Mouse (Mus musculus): ENCODE measurements around the gene Txnrd3.

The Txnrd3 gene

DNA sequence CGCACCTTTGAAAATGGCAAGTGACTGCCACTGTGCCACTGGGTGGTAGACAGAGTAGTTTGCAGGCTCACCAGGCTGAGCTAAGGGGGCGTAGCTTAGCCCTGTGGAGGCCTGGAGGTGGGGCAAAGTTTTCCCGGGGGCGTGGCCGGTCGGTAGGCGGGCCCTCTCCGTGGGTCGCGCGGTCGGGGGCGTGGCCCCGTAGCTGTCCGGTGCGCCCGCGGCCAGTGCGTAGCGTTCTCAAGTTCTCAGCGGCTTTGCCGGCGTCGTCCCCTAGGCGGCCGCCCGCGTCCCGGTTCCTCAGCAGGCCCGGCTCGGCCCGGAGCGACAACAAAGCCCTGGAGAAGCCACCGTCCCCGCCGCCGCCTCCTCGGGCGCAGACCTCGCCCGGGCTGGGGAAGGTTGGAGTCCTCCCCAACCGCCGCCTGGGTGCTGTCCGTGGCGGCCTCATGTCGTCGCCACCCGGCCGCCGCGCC lies at the start of gene Txnrd3:
Gene Txnrd3, plus strand, starts transcription at position 191 of the 473 bp plus-strand sequence.
- DNase-seq, result peak; percentile 94

GRCm38 (mm10) chr6:89595018-89595776 lies 48.6 kb upstream of the Txnrd3 start, which contains the start of gene Chchd6:
Gene Chchd6 (minus strand): TSS chr6:89595652.
- peak; percentile 92 for DNase-seq

GRCm38 (mm10) chr6:89595777-89596146 lies 48.0 kb upstream of the Txnrd3 start:
- no peak for DNase-seq

- DNase-seq, result no peak
Observed at GRCm38 (mm10) chr6:89596510-89596909, 47.3 kb upstream of the Txnrd3 start.

GRCm38 (mm10) chr6:89606096-89606495 lies 37.7 kb upstream of the Txnrd3 start:
- DNase-seq, result no peak

DNA sequence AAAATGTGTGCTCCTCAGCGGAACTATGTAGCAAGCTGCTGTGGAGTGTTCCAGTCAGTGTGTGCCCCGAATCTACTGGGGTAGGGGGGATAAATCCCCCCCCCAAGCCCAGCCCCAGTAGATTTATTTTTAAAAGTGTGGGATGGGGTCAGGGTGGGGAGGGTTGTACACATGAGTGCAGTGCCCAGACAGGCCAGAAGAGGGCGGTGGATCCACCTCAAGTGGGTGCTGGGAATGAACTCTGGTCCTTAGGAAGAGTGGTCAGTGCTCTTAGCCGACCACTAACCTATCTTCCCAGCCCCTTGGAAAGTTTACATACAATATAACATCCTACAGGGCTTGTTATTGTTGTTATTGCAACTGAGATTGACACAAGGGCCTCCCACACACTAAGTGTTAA lies 35.8 kb upstream of the Txnrd3 start:
- DNase-seq, result peak; percentile 29

DNA sequence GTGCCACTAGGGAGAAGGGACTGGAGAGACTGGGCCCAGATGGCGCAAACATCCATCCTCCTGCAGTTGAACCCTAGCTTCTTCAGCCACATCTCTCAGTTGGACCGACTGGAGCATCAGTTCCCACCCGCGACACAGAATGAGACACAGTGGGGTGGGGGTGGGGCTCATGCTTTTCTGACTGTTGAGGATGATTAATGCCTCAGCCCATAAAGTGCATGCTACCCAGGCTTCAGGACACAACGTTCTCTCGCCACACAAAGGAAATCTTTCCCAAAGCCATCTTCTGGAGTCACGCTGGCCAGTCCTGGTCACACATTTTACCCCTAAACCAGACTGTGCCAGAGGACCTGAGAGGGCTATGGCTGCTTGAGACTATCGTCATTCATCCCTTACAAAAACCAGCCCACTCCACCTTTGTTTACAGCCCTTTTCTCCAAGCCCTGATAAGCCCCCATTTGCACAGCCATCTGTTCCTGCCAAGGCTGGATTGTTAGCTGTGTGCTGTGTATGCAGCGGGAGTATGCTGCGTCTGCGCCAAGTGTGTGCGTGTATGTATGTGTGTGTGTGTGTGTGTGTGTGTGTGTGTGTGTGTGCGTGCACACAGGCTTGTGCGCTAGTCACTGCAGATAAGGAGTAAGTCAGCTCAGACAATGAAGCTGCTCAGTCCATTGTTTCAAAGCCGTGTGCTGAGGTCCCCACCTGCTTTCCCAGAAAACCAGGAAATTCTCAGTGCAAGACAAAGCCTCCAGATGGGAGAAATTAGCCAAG lies 30.3 kb upstream of the Txnrd3 start:
- DNase-seq, result no peak

DNA sequence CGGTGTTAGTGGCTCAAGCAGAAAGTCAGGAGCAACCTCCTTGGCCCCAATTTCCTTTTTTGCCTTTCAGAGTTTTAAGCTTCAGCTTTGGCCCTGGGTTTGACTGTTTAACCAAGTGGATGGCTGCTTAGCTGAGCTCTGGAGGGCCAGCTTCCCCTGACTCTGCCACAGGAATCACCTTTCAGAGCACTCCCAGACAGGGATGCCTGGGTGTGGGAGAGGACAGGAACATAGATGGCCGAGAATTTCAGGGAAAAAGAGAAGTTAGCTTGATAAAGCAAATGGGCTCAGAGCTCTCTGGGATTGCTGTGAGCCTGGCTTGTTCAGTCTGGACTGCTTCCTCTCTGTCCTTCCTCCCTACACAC lies 29.7 kb upstream of the Txnrd3 start:
- no peak for DNase-seq

DNA sequence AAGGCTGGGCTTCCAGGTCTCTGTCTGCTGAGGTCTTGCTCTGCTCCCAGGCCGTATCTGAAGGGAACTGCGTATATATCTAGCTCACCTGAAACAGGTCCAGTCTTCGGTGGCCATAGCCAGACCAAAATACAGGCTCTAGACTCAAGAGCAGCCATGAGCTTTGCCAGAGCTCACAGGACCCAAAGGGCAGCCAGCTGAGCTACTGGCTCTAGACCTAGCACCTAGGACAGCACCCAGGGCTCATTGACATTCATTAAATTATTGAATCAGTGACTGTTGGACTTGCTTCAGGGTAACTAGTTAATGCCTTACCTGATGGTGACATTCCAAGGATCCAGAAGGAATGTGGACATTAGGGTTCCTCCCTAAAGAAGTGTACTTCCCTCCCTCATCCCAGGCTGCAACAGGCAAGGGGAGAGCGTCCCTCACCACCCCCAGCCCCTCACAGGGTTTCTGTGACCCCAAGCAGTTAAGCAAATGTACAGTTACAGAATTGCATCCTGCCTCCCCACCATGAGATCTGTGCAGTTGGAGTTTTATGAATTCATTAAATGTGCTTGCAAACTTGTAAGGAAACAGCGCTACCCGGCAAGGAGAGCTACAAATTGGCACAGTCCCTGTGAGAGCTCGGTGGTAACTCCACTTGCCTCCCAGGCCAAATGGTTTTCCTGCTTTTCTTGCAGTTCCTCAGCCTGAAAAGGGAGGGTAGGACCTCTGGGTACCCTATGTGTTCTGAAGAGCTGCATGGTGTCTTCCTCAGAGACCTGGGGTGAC lies 29.0 kb upstream of the Txnrd3 start:
- no peak for DNase-seq

DNA sequence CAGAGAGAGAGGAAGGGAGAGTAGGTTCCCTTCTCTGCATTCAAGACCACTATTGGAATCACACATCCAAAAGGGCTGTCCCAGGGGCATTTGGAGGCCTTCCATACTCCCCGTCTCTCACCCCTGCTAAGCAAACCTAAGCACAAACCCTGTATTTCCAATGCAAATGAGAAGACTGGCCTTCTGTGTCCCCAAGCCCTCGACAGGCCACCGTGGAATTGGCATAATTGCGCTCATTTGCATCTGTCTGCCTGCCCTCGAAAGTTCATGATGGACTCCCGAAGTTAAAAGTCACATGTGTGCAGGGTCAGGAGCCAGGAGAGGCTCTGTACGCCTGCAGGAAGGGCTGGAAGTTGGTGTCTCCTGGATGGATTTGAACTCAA lies 28.4 kb upstream of the Txnrd3 start:
- DNase-seq, result no peak

DNA sequence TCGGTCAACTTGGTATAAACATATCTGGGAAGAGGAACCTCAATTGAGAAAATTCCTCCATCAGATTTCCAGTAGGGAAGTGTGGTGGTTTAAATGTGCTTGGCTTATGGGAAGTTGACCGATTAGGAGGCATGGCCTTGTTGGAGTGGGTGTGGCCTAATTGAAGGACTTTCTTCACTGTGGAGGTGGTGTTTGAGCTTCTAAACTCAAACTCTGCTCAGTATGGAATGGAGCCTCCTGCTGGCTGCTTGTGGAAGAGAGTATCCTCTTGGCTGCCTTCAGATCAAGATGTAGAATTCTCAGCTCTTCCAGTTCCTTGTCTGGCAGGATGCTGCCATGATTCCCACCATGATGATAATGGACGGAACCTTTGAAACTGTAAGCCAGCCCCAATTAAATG lies 21.1 kb upstream of the Txnrd3 start:
- DNase-seq, result no peak

GRCm38 (mm10) chr6:89628045-89628785 lies 15.6 kb upstream of the Txnrd3 start:
- no peak for DNase-seq

DNA sequence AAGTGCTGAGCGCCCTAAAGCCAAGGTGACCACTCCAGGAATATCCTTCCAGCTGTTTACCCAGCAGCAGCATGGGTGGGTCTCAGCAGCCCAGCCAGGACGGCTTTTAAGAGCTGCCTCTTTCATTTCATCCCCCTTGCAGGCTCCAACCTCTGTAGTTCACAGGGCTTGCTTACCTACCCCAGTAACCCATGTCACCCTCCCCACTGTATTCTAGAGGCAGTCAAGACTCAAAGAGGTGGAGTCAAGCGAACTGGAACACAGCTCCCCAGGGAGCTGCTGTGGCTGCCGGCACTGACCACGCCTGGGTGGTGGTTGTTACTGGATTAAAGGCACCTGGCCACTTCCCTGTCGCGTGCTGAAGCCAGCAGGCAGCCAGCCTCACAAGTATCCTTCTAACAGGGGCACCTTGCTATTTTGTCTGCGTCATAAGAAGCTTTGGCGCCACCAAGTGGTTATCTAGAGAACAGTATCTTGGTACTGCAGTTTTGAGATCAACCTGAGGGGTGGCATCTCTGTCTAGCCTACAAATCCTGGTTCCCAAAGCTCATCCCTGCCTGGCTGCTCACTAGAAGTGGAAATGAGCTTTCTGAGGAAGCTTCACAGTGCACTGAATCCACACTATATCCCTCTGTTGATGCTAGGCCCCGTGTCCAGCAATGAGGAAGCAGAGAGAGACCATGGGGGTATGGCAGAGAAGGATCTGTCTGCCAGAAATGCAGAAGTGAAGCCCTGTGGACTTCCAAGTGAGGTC lies 11.8 kb upstream of the Txnrd3 start:
- DNase-seq, result peak; percentile 72

DNA sequence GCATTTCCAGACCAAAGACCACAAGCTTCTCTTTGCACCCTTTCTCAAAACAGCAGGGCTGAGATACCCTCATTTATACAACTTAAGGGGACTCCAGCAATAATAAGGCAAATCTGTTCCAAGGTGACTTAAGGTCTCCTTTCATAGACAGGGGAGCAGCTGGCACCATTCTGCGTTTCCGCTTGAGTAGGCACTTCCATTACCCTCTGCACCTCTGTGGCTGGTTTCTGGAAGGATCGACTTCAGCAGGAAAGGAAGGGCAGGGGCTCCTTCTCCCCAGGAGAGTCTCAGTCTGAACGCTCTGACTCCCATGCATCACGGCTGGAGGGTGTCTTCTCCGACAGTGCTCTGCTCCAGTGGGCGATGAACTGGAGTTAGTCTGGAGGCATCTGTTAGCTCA lies 10.7 kb upstream of the Txnrd3 start:
- DNase-seq, result no peak

DNA sequence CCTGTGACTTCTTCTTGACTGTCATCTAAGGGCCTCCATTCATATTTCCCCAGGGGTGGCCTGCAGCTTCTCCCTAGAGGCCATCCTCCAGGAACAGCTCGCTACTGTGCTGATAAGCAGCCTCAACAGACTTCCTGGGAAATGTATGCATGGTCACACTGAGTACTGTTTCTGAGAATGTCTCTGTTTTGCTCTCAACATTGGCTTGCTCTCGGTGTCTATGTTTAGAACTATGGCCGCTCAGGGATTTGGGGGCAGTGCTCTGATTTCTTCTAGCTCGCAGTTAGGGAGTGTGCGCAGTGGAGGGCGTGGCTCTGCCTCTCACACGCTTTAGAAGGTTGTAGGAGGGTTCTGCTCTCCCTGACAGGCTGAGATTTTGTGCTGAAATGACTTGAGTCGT lies 9.4 kb upstream of the Txnrd3 start:
- no peak for DNase-seq

DNA sequence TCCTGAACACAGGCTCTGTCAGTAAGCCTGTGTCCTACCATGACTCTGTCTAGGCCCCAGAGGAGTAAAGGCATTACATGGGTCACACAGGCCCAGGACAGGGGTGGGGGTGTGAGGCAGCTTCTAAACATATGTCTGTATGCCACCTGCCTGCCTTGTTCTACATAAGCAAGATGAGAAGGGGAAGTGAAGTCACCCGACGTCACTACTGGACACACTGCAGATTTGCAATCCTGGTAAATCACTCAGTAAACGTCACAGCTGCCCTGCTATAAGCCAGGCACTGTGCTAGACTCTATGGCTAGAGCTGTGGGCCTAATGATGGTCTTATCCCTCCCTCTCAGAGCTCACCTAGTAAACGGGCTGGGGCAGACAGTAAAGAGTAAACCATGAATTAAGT lies 5.8 kb upstream of the Txnrd3 start:
- no peak for DNase-seq

- peak; percentile 54 for DNase-seq
Observed at GRCm38 (mm10) chr6:89639025-89639424, 4.8 kb upstream of the Txnrd3 start.

- peak; percentile 90 for DNase-seq
Observed at GRCm38 (mm10) chr6:89644271-89645075, 685 bp downstream of the Txnrd3 start.

DNA sequence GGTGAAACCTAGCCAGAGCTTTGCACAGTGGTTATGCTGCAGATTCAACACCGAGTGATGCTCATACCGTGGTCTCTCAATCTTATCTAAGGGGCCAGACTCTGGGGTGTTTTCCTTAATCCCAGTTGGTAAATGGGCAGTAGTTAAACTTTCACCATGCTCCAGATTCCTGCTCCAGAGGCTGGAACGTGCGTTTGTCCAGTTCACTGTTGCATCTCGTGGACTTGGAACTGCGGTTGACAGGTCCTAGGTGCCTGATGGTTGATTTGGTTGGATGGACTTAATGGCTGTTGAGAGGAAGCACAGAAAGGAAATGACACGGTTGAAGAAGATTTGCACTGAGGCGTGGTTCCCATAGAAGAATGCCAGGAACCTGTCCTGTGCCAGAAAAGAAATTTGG lies 6.1 kb downstream of the Txnrd3 start:
- DNase-seq, result no peak

- no peak for DNase-seq
Observed at GRCm38 (mm10) chr6:89651770-89652169, 8.0 kb downstream of the Txnrd3 start.

DNA sequence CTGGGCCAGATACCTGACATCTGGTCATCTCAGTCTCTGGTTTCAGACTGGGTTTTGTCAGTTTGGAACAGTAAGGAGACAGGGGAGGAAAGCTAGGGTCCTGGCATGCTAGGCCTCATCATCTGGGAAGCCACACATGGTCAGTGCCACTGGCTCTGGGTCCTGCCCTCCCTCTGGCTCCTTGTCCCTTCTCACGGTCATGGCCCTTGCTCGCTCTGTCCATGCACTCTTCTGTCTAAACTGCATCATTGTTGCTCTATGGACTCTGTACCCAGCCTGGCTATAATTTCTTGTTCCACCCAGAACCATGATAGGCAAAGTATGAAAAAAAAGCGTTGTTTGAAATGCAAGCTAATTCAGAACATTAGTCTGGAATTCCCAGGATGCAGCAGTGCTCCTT lies 11.2 kb downstream of the Txnrd3 start:
- DNase-seq, result no peak

All from thymus, postnatal 14 days (tissue).